Mouse (Mus musculus) ES-E14 (cell line): ENCODE data around the gene Cog5.

ENCODE experiments used
- CHD2 ChIP-seq: IDR thresholded peaks from 2 replicates; pipeline ENCODE4 v1.6.1; 2014; ENCODE audit warnings: mild to moderate bottlenecking, low read depth, low read length, inconsistent platforms
- ZNF384 ChIP-seq: IDR thresholded peaks from 2 replicates; pipeline ENCODE4 v1.6.1; 2012; ENCODE audit warnings: low read depth, low read length, inconsistent platforms

- TF ChIP-seq ZNF384, result no peak
- no peak for TF ChIP-seq CHD2
Observed at GRCm38 (mm10) chr12:31773612-31774011, 118.9 kb downstream of the Cog5 start.
